Mouse (Mus musculus) left cerebral cortex, postnatal 14 days (tissue): ENCODE results near the gene Dact2. TPM values are rescaled to one million over a fixed set of nuclear protein-coding genes. Genes with fewer than 3 reads are reported as not detected.

Experiments
- DNase-seq, 2 experiments: peaks; one replicate each; pipeline ENCODE4 v3.0.0; 2021 to 2022; ENCODE audit warnings: low spot score in 2 of 2, mixed read lengths in 1 of 2
- intact Hi-C: fragments of 180-260 bp; cut with DNase I; formaldehyde crosslinking; loops from one replicate; pipeline ENCODE4 v1.15.1; 2025
- total RNA-seq, 2 experiments: library from RNA; stranded (reverse); gene quantifications; 2 replicates each; pipeline ENCODE4 v1.2.3; 2021

Gene Dact2
- total RNA-seq, 2 experiments from 2014 or later, result 73.7 to 87.9 TPM

GRCm38 (mm10) chr17:14183717-14184116 lies 20.4 kb downstream of the Dact2 start:
- intact Hi-C loops, result no loop called here
- DNase-seq, result no peak

- DNase-seq, result no peak
- intact Hi-C loops, result no loop called here
Measured at GRCm38 (mm10) chr17:14182860-14183259, 21.2 kb downstream of the Dact2 start.

GRCm38 (mm10) chr17:14178911-14179310 lies 25.2 kb downstream of the Dact2 start:
- no peak for DNase-seq
- intact Hi-C loops, result loop anchor here (5.0 kb wide), 1 partner anchor 68 kb away; no protein-coding TSS in a partner anchor

GRCm38 (mm10) chr17:14178475-14178874 lies 25.6 kb downstream of the Dact2 start:
- intact Hi-C loops, result loop anchor here (5.0 kb wide), 1 partner anchor 69 kb away; no protein-coding TSS in a partner anchor
- DNase-seq, result no peak

GRCm38 (mm10) chr17:14178049-14178448 lies 26.1 kb downstream of the Dact2 start:
- no peak for DNase-seq
- intact Hi-C loops, result loop anchor here (5.0 kb wide), 1 partner anchor 69 kb away; no protein-coding TSS in a partner anchor

GRCm38 (mm10) chr17:14177018-14177417 lies 27.1 kb downstream of the Dact2 start:
- intact Hi-C loops, result loop anchor here (2.0 to 5.0 kb wide), 2 partner anchors 30 to 70 kb away; no protein-coding TSS in a partner anchor
- no peak for DNase-seq

GRCm38 (mm10) chr17:14175704-14176103 lies 28.4 kb downstream of the Dact2 start:
- peak; percentile 78 to 85 for DNase-seq
- intact Hi-C loops, result loop anchor here (2.0 to 5.0 kb wide), 2 partner anchors 31 to 72 kb away; no protein-coding TSS in a partner anchor

GRCm38 (mm10) chr17:14175019-14175418 lies 29.1 kb downstream of the Dact2 start:
- no peak for DNase-seq

GRCm38 (mm10) chr17:14174401-14174800 lies 29.7 kb downstream of the Dact2 start:
- intact Hi-C loops, result no loop called here
- no peak for DNase-seq

More at GRCm38 (mm10) chr17:14175019-14175418, 29.1 kb downstream of the Dact2 start:
- intact Hi-C loops, result loop anchor here (5.0 kb wide), 1 partner anchor 72 kb away; no protein-coding TSS in a partner anchor

GRCm38 (mm10) chr17:14173459-14173858 lies 30.6 kb downstream of the Dact2 start:
- DNase-seq, result no peak
- intact Hi-C loops, result no loop called here

GRCm38 (mm10) chr17:14172731-14173130 lies 31.4 kb downstream of the Dact2 start:
- no peak for DNase-seq
- intact Hi-C loops, result no loop called here

- intact Hi-C loops, result no loop called here
- DNase-seq, result no peak
Measured at GRCm38 (mm10) chr17:14172184-14172583, 31.9 kb downstream of the Dact2 start.

- no peak for DNase-seq
Measured at GRCm38 (mm10) chr17:14170961-14171479, 33.1 kb downstream of the Dact2 start.

GRCm38 (mm10) chr17:14169431-14169830 lies 34.7 kb downstream of the Dact2 start:
- intact Hi-C loops, result no loop called here

More at GRCm38 (mm10) chr17:14170961-14171479, 33.1 kb downstream of the Dact2 start:
- intact Hi-C loops, result no loop called here

GRCm38 (mm10) chr17:14167594-14167993 lies 36.5 kb downstream of the Dact2 start:
- DNase-seq, result no peak
- intact Hi-C loops, result no loop called here

More at GRCm38 (mm10) chr17:14169431-14169830, 34.7 kb downstream of the Dact2 start:
- no peak for DNase-seq

GRCm38 (mm10) chr17:14166746-14167432 lies 37.2 kb downstream of the Dact2 start:
- DNase-seq, result peak in 1 of 2 experiments; percentile 50
- intact Hi-C loops, result no loop called here

GRCm38 (mm10) chr17:14165934-14166610 lies 38.0 kb downstream of the Dact2 start:
- intact Hi-C loops, result no loop called here
- peak in 1 of 2 experiments; percentile 43 for DNase-seq

GRCm38 (mm10) chr17:14165332-14165876 lies 38.7 kb downstream of the Dact2 start:
- peak; percentile 67 to 78 for DNase-seq
- intact Hi-C loops, result no loop called here

GRCm38 (mm10) chr17:14160846-14161245 lies 43.3 kb downstream of the Dact2 start:
- no peak for DNase-seq
- intact Hi-C loops, result loop anchor here (5.0 kb wide), 1 partner anchor 41 kb away; the partner anchor contains the start of gene Dact2

- intact Hi-C loops, result no loop called here
Measured at GRCm38 (mm10) chr17:14157779-14158195, 46.3 kb downstream of the Dact2 start.

More at GRCm38 (mm10) chr17:14157779-14158195, 46.3 kb downstream of the Dact2 start:
- no peak for DNase-seq
